In the genomic region with DNA sequence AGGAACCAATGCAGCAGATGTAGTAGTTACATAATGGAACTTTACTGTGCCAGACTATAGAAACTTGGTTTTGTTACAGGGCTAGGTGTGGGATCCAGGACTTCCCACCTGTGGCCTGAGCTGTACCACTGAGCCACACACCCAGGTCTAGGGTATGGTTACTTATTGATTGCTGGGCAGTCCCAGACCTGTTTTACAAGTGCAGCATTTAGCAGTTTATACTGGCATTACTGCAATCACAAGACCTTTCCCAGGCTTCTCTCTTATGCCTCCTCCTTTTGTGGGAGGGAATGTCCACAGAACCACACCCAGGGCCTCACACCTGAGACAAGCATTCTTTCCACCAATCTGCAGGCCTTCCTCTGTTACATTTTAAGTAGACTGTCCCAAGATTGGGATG, we compare ENCODE assay signal across 8 mouse cellular contexts. TPM values are rescaled to one million over a fixed set of nuclear protein-coding genes. Genes with fewer than 3 reads are reported as not detected.
DNase-seq lines count a peak whose midpoint lies in the region; ATAC-seq and TF ChIP-seq lines count a peak whose summit lies in the region.

No protein-coding gene starts in this region.

- intact Hi-C loops in left cerebral cortex, postnatal 36 days (cut with DNase I), result loop anchor here (5.0 kb wide), 2 partner anchors 43 to 98 kb away; a partner anchor contains a TSS

- peaks cover 53% of the 10 kb centered on the region for H3K36me3 ChIP-seq in forebrain, embryonic 10.5 days (replicated peaks)
- H3K36me3 ChIP-seq in forebrain, embryonic 16.5 days (ENCODE audit: control insufficient read depth, insufficient read depth), result 0 out of 2 replicates have a peak, but pooled peaks cover 6% of the 10 kb centered on the region
- H3K36me3 ChIP-seq in lung, embryonic 14.5 days (ENCODE audit: insufficient read depth), result peaks cover 41% of the 10 kb centered on the region
- H3K36me3 ChIP-seq in limb, embryonic 13.5 days, result peaks cover 39% of the 10 kb centered on the region
- H3K36me3 ChIP-seq in neural tube, embryonic 12.5 days, result peaks cover 21% of the 10 kb centered on the region

- H3K4me3 ChIP-seq in forebrain, embryonic 10.5 days, result peak overlapping the region; percentile 83; the same call in 1 of the 2 replicates
- no peak overlapping the region for H3K4me3 ChIP-seq in forebrain, embryonic 16.5 days (replicated peaks; ENCODE audit: low read length)
- peak overlapping the region; percentile 97 for H3K4me3 ChIP-seq in lung, embryonic 14.5 days (ENCODE audit: low read depth, low read length)
- peak overlapping the region; percentile 96; the same call in 1 of the 2 replicates for H3K4me3 ChIP-seq in limb, embryonic 13.5 days
- no peak overlapping the region for H3K4me3 ChIP-seq in neural tube, embryonic 12.5 days

- H3K27me3 ChIP-seq in forebrain, embryonic 10.5 days (ENCODE audit: poor library complexity, severe bottlenecking), result no peaks in the 10 kb centered on the region
- no peaks in the 10 kb centered on the region for H3K27me3 ChIP-seq in forebrain, embryonic 16.5 days (replicated peaks; ENCODE audit: control insufficient read depth, insufficient read depth, low read length)
- H3K27me3 ChIP-seq in lung, embryonic 14.5 days (ENCODE audit: insufficient read depth, low read length), result no peaks in the 10 kb centered on the region
- no peaks in the 10 kb centered on the region for H3K27me3 ChIP-seq in limb, embryonic 13.5 days
- H3K27me3 ChIP-seq in neural tube, embryonic 12.5 days (replicated peaks), result no peaks in the 10 kb centered on the region

- no peak overlapping the region for H3K9ac ChIP-seq in forebrain, embryonic 16.5 days (replicated peaks; ENCODE audit: low read depth, low read length)
- peak overlapping the region; percentile 20; the same call in 1 of the 2 replicates for H3K9ac ChIP-seq in lung, embryonic 14.5 days
- no peak overlapping the region for H3K9ac ChIP-seq in limb, embryonic 13.5 days
- no peak overlapping the region for H3K9ac ChIP-seq in neural tube, embryonic 12.5 days

- no peak for DNase-seq in forebrain, embryonic 10.5 days (ENCODE audit: extremely low spot score, low spot score)
- DNase-seq in lung, embryonic 14.5 days, result no peak
- no peak for DNase-seq in lung, postnatal 10 days
- DNase-seq in right cerebral cortex, postnatal 36 days (ENCODE audit: low spot score in 2 of 2), result no peak
- DNase-seq in left cerebral cortex, postnatal 36 days (ENCODE audit: low spot score in 2 of 2), result no peak

- ATAC-seq in forebrain, embryonic 16.5 days, result no peak
- no peak for ATAC-seq in lung, embryonic 14.5 days (ENCODE audit: insufficient read depth)
- ATAC-seq in limb, embryonic 13.5 days (ENCODE audit: low FRiP score, low read depth), result no peak
- ATAC-seq in neural tube, embryonic 12.5 days (ENCODE audit: low FRiP score, low read depth), result no peak

- H3K4me1 ChIP-seq in forebrain, embryonic 10.5 days, result peaks cover 37% of the 10 kb centered on the region
- H3K4me1 ChIP-seq in forebrain, embryonic 16.5 days (replicated peaks; ENCODE audit: control insufficient read depth, insufficient read depth, low read length), result peaks cover 23% of the 10 kb centered on the region
- no peaks in the 10 kb centered on the region for H3K4me1 ChIP-seq in lung, embryonic 14.5 days (ENCODE audit: insufficient read depth)
- H3K4me1 ChIP-seq in limb, embryonic 13.5 days, result peaks cover 21% of the 10 kb centered on the region
- H3K4me1 ChIP-seq in neural tube, embryonic 12.5 days, result peaks cover 24% of the 10 kb centered on the region

- no peaks in the 10 kb centered on the region for H3K9me3 ChIP-seq in forebrain, embryonic 10.5 days
- no peaks in the 10 kb centered on the region for H3K9me3 ChIP-seq in forebrain, embryonic 16.5 days (ENCODE audit: control insufficient read depth, low read length)
- H3K9me3 ChIP-seq in lung, embryonic 14.5 days (ENCODE audit: low read depth, low read length), result no peaks in the 10 kb centered on the region
- H3K9me3 ChIP-seq in limb, embryonic 13.5 days, result no peaks in the 10 kb centered on the region
- no peaks in the 10 kb centered on the region for H3K9me3 ChIP-seq in neural tube, embryonic 12.5 days

- no peak overlapping the region for H3K27ac ChIP-seq in forebrain, embryonic 10.5 days
- H3K27ac ChIP-seq in forebrain, embryonic 16.5 days (ENCODE audit: low read length), result no peak overlapping the region
- no peak overlapping the region for H3K27ac ChIP-seq in lung, embryonic 14.5 days (ENCODE audit: low read depth)
- no peak overlapping the region for H3K27ac ChIP-seq in limb, embryonic 13.5 days
- no peak overlapping the region for H3K27ac ChIP-seq in neural tube, embryonic 12.5 days

- no peak overlapping the region for H3K4me2 ChIP-seq in forebrain, embryonic 16.5 days (ENCODE audit: low read length)
- H3K4me2 ChIP-seq in lung, embryonic 14.5 days, result peak overlapping the region; percentile 98
- peak overlapping the region; percentile 95 for H3K4me2 ChIP-seq in limb, embryonic 13.5 days (replicated peaks)
- H3K4me2 ChIP-seq in neural tube, embryonic 12.5 days (replicated peaks), result peak overlapping the region; percentile 97

- TF ChIP-seq CTCF in lung, embryonic 14.5 days (IDR thresholded peaks at IDR 0.05; ENCODE audit: low read depth), result no peak

RNA-seq across cellular contexts. Expression of a gene that starts 0.8 kb away (rescaled TPM):
- 16.3 and 19.0 TPM in 2 replicates for polyA plus RNA-seq in forebrain, embryonic 10.5 days (2016; fragmentation: Nextera tagmentation; extraction: Ambion mirVana)
- polyA plus RNA-seq in forebrain, embryonic 16.5 days (2015; fragmentation: Nextera tagmentation; extraction: Ambion mirVana), result 8.1 and 9.1 TPM in 2 replicates
- 9.3 and 11.3 TPM in 2 replicates for polyA plus RNA-seq in lung, embryonic 14.5 days (2014; fragmentation: Nextera tagmentation; extraction: Ambion mirVana)
- polyA plus RNA-seq in limb, embryonic 13.5 days (2015; fragmentation: Nextera tagmentation; extraction: Ambion mirVana), result 10.4 and 11.4 TPM in 2 replicates
- polyA plus RNA-seq in neural tube, embryonic 12.5 days (2016; fragmentation: Nextera tagmentation; extraction: Ambion mirVana), result 11.7 and 12.1 TPM in 2 replicates
- 1 to 10 TPM; 1.8 to 1.9 TPM for total RNA-seq in left cerebral cortex, postnatal 36 days (2021)

RNA-seq across cellular contexts. Expression of a gene that starts 2.1 kb away (rescaled TPM):
- polyA plus RNA-seq in forebrain, embryonic 10.5 days (2016; fragmentation: Nextera tagmentation; extraction: Ambion mirVana), result 62.2 and 67.8 TPM in 2 replicates
- polyA plus RNA-seq in forebrain, embryonic 16.5 days (2015; fragmentation: Nextera tagmentation; extraction: Ambion mirVana), result 20.0 and 23.6 TPM in 2 replicates
- polyA plus RNA-seq in lung, embryonic 14.5 days (2014; fragmentation: Nextera tagmentation; extraction: Ambion mirVana), result 31.4 and 31.6 TPM in 2 replicates
- 38.7 and 40.4 TPM in 2 replicates for polyA plus RNA-seq in limb, embryonic 13.5 days (2015; fragmentation: Nextera tagmentation; extraction: Ambion mirVana)
- polyA plus RNA-seq in neural tube, embryonic 12.5 days (2016; fragmentation: Nextera tagmentation; extraction: Ambion mirVana), result 26.6 and 27.6 TPM in 2 replicates
- total RNA-seq in left cerebral cortex, postnatal 36 days (2021), result 1 to 10 TPM; 2.1 to 5.6 TPM

RNA-seq across cellular contexts. Expression of a gene that starts 5.1 kb away (rescaled TPM):
- 51.8 and 59.4 TPM in 2 replicates for polyA plus RNA-seq in forebrain, embryonic 10.5 days (2016; fragmentation: Nextera tagmentation; extraction: Ambion mirVana)
- 16.5 and 22.1 TPM in 2 replicates for polyA plus RNA-seq in forebrain, embryonic 16.5 days (2015; fragmentation: Nextera tagmentation; extraction: Ambion mirVana)
- 28.1 and 28.7 TPM in 2 replicates for polyA plus RNA-seq in lung, embryonic 14.5 days (2014; fragmentation: Nextera tagmentation; extraction: Ambion mirVana)
- 31.8 and 32.1 TPM in 2 replicates for polyA plus RNA-seq in limb, embryonic 13.5 days (2015; fragmentation: Nextera tagmentation; extraction: Ambion mirVana)
- 21.0 and 22.7 TPM in 2 replicates for polyA plus RNA-seq in neural tube, embryonic 12.5 days (2016; fragmentation: Nextera tagmentation; extraction: Ambion mirVana)
- total RNA-seq in left cerebral cortex, postnatal 36 days (2021), result 1 to 10 TPM; 2.2 to 2.8 TPM

RNA-seq across cellular contexts. Expression of a gene that starts 15.0 kb away (rescaled TPM):
- polyA plus RNA-seq in forebrain, embryonic 10.5 days (2016; fragmentation: Nextera tagmentation; extraction: Ambion mirVana), result 28.3 and 30.9 TPM in 2 replicates
- polyA plus RNA-seq in forebrain, embryonic 16.5 days (2015; fragmentation: Nextera tagmentation; extraction: Ambion mirVana), result 32.6 and 37.8 TPM in 2 replicates
- 61.4 and 62.0 TPM in 2 replicates for polyA plus RNA-seq in lung, embryonic 14.5 days (2014; fragmentation: Nextera tagmentation; extraction: Ambion mirVana)
- 45.1 and 48.2 TPM in 2 replicates for polyA plus RNA-seq in limb, embryonic 13.5 days (2015; fragmentation: Nextera tagmentation; extraction: Ambion mirVana)
- polyA plus RNA-seq in neural tube, embryonic 12.5 days (2016; fragmentation: Nextera tagmentation; extraction: Ambion mirVana), result 50.7 and 51.2 TPM in 2 replicates
- 10 to 100 TPM; 27.3 to 30.7 TPM for total RNA-seq in left cerebral cortex, postnatal 36 days (2021)

RNA-seq across cellular contexts. Expression of a gene that starts 15.1 kb away (rescaled TPM):
- 567 and 576 TPM in 2 replicates for polyA plus RNA-seq in forebrain, embryonic 10.5 days (2016; fragmentation: Nextera tagmentation; extraction: Ambion mirVana)
- polyA plus RNA-seq in forebrain, embryonic 16.5 days (2015; fragmentation: Nextera tagmentation; extraction: Ambion mirVana), result 289 and 292 TPM in 2 replicates
- polyA plus RNA-seq in lung, embryonic 14.5 days (2014; fragmentation: Nextera tagmentation; extraction: Ambion mirVana), result 591 and 633 TPM in 2 replicates
- 515 and 534 TPM in 2 replicates for polyA plus RNA-seq in limb, embryonic 13.5 days (2015; fragmentation: Nextera tagmentation; extraction: Ambion mirVana)
- 443 and 444 TPM in 2 replicates for polyA plus RNA-seq in neural tube, embryonic 12.5 days (2016; fragmentation: Nextera tagmentation; extraction: Ambion mirVana)
- 100 to 1,000 TPM; 165 to 192 TPM for total RNA-seq in left cerebral cortex, postnatal 36 days (2021)

Comparison
In these comparisons a context has a peak if more than half of its experiments do, and no peak if none do; other contexts are left out.
1. H3K4me3 ChIP-seq: peak in forebrain, embryonic 10.5 days (single experiment), lung, embryonic 14.5 days (single experiment) and limb, embryonic 13.5 days (single experiment); none in forebrain, embryonic 16.5 days (single experiment) and neural tube, embryonic 12.5 days (single experiment).